Mouse (Mus musculus) limb, embryonic 12.5 days (tissue): ENCODE measurements at regions not wholly inside any gene's neighbourhood (a gene's known extent, or its start where the extent isn't known, plus 50 kb on each side); places are given as distances from the start of the nearest gene placed in this dataset.

ENCODE experiments used
- ATAC-seq: fragments of 200-750 bp; cut with Nextera tagmentation; 2 replicates; pipeline ENCODE4 v1.8.0; 2017; ENCODE audit warnings: low read depth, moderate TSS enrichment; ENCODE audit not compliant: insufficient number of reproducible peaks, insufficient read depth, low FRiP score, low TSS enrichment
- H3K27ac ChIP-seq: fragments of 300-500 bp; sonication (generic); 2 replicates; pipeline ENCODE4 v1.5.1; 2016; ENCODE audit warnings: mild to moderate bottlenecking, moderate library complexity
- H3K27me3 ChIP-seq: fragments of 300-500 bp; sonication (generic); 2 replicates; pipeline ENCODE4 v1.6.1; 2016; ENCODE audit warnings: mild to moderate bottlenecking, moderate library complexity
- H3K36me3 ChIP-seq: fragments of 300-500 bp; sonication (generic); 2 replicates; pipeline ENCODE4 v1.6.1; 2016; ENCODE audit warnings: mild to moderate bottlenecking, moderate library complexity
- H3K4me1 ChIP-seq: fragments of 300-500 bp; sonication (generic); replicated peaks from 2 replicates; pipeline ENCODE4 v1.6.1; 2016
- H3K4me2 ChIP-seq: fragments of 300-500 bp; sonication (generic); 2 replicates; pipeline ENCODE4 v1.6.1; 2016; ENCODE audit warnings: mild to moderate bottlenecking, moderate library complexity
- H3K4me3 ChIP-seq: fragments of 300-500 bp; sonication (generic); replicated peaks from 2 replicates; pipeline ENCODE4 v1.5.1; 2016; ENCODE audit warnings: mild to moderate bottlenecking
- H3K9ac ChIP-seq: fragments of 300-500 bp; sonication (generic); replicated peaks from 2 replicates; pipeline ENCODE4 v1.6.1; 2016; ENCODE audit warnings: mild to moderate bottlenecking, moderate library complexity
- H3K9me3 ChIP-seq: fragments of 300-500 bp; sonication (generic); 2 replicates; pipeline ENCODE4 v1.6.1; 2016; ENCODE audit warnings: mild to moderate bottlenecking, moderate library complexity
- WGBS: fragments of 180-500 bp; shearing (Covaris S2); methylation state at CpG from one replicate; pipeline ENCODE4 v1.1.7; 2016; 5-methylcytosine and 5-hydroxymethylcytosine counted together

DNA sequence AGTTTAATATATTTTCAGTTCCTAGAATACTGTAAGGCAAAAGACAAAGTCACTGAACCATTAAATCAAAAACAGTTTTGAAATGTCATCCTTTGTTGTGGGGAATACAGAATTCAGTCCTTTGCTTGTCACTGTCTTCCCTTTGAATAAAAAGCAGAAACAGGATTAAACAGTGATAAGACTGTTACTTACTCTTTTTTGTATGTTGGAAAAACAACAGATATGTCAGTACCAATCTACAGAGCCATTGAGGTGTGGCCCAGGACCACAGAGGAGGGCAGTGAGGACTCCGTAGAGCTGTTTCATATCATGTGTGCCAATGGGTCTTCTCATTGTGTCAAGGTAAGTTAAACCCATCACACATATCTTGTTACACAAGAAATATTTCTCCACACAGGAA lies 55.6 kb upstream of the Mbnl1 start:
- Histone ChIP-seq H3K27me3 (no peaks in the 10 kb centered on the region), H3K36me3 (no peaks in the 10 kb centered on the region), H3K9ac (no peak overlapping the region), H3K4me3 (no peak overlapping the region), H3K27ac (no peak overlapping the region), H3K4me1 (no peaks in the 10 kb centered on the region), H3K9me3 (no peaks in the 10 kb centered on the region), H3K4me2 (no peak overlapping the region)
- ATAC-seq, result no peak
- WGBS, result 91% methylated on average over 1 of the region's 1 CpGs

DNA sequence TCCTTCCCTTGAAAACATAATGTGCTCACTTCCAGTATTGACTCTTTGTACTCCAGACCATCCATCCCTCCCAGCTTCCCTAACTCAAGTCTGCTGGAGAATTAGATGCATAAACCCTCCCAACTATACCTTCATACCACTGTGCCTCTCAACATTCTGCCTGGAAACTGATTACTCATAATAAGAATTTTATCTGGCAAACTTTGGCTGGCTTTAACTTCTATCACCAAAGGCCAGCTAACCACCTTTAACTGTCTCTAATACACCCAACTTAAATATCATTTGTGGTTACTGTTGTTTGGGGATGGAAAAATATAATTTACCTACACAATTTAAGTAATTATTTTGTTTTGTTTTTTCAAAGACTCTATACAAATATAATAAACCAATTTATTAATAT lies 54.0 kb upstream of the Mbnl1 start:
- H3K9ac ChIP-seq, result no peak overlapping the region
- no peaks in the 10 kb centered on the region for H3K27me3 ChIP-seq
- no peaks in the 10 kb centered on the region for H3K9me3 ChIP-seq
- no peaks in the 10 kb centered on the region for H3K36me3 ChIP-seq
- no peaks in the 10 kb centered on the region for H3K4me1 ChIP-seq
- no peak for ATAC-seq
- no peak overlapping the region for H3K4me2 ChIP-seq
- H3K27ac ChIP-seq, result no peak overlapping the region
- no peak overlapping the region for H3K4me3 ChIP-seq

DNA sequence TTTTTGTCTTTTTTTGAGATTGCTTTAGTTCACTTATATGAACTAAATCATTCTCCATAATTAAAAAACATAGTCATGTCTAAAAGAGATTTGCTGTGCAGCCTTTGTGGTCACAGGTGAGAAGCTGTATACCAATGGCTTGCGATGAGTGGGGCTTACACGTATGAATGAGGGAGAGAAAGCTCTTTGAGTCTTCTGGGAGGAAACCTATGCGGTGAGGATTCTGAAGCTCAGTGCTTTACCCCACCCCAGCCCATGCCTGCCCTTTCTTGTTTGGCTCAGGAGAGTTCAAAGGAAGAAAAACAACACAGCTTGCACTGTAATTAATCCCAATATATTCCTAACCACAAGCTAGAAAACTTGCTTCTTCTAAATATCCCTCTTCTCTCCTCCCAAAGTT lies 53.4 kb upstream of the Mbnl1 start:
- WGBS, result 88% methylated on average over 3 of the region's 3 CpGs

More for the DNA sequence above, 53.4 kb upstream of the Mbnl1 start:
- Histone ChIP-seq H3K9ac (no peak overlapping the region), H3K27ac (no peak overlapping the region), H3K4me1 (no peaks in the 10 kb centered on the region), H3K36me3 (no peaks in the 10 kb centered on the region), H3K4me3 (no peak overlapping the region), H3K4me2 (no peak overlapping the region), H3K27me3 (no peaks in the 10 kb centered on the region), H3K9me3 (no peaks in the 10 kb centered on the region)
- ATAC-seq, result no peak
